Mouse (Mus musculus): Measurements from ENCODE around the gene Hs2st1.

Gene Hs2st1

GRCm38 (mm10) chr3:144589189-144589890 lies 19.4 kb upstream of the Hs2st1 start:
- in situ Hi-C loops (cut with MboI, MseI), result no loop called here

GRCm38 (mm10) chr3:144586731-144587130 lies 16.8 kb upstream of the Hs2st1 start:
- in situ Hi-C loops (cut with MboI, MseI), result no loop called here

GRCm38 (mm10) chr3:144584789-144585553 lies 15.0 kb upstream of the Hs2st1 start:
- in situ Hi-C loops (cut with MboI, MseI), result no loop called here

DNA sequence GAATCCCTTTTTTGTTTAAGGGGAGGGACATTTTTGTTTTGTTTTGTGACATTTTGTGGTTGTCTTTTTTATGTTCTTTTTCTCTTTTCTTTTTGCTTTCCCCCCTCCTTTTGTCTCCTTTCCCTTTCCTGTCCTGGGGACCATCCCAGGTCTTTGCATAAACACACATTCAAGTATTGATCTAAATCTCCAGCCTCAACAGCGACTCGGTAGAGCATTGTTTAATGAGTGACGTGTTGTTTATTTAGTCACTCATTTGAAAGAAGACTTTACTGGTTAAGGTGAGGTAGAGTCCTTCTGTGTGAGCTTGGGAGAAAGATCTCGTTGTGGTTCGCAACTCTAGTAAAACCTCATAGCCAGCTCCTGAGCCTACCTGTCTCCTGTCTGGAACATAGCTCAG lies 13.8 kb upstream of the Hs2st1 start:
- in situ Hi-C loops (cut with MboI, MseI), result no loop called here

DNA sequence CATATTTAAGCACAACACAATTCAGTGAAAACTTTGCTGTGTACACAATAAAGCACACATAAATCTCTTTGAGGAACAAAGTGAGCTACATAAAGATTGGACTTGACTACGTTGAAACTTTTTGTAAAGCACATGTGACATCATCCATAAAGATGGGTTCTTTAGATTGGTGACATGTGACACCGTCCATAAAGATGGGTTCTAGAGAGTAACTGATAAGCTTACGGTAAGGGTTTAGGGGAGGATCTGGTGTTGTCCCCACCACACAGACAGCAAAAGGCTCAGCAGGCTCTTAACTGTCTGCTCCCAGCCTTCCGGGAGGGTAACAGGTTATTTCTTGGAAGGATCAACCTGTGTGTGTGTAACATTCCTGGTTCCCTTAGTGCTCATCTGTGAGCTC lies 12.3 kb upstream of the Hs2st1 start:
- in situ Hi-C loops (cut with MboI, MseI), result no loop called here

GRCm38 (mm10) chr3:144581842-144582241 lies 11.9 kb upstream of the Hs2st1 start:
- in situ Hi-C loops (cut with MboI, MseI), result no loop called here

DNA sequence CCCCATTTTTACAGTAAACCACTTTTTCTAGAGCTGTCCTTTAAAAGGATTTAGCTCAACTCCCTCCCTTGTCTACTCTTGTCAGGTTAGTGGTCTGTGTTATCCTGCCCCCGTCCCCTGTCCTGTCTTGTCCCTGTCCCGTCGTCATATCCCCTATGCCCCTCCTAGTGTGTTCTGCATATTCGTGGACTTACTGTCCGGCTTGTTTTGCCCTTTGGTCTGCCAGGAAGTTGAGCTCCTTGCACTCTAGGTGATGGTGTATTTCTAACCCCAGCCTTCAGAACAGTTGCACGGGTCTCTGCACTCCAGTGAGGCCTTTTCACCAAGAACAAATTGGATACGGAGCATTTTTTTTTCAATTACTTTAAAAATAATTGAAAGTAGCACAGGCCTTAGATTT lies 10.3 kb upstream of the Hs2st1 start:
- in situ Hi-C loops (cut with MboI, MseI), result no loop called here

GRCm38 (mm10) chr3:144579796-144580195 lies 9.8 kb upstream of the Hs2st1 start:
- in situ Hi-C loops (cut with MboI, MseI), result loop anchor here in 1 of 2 experiments (10.0 kb wide), 1 partner anchor 1345 kb away; the partner anchor contains the start of gene Bcl10

GRCm38 (mm10) chr3:144578921-144579320 lies 8.9 kb upstream of the Hs2st1 start:
- in situ Hi-C loops (cut with MboI, MseI), result loop anchor here in 1 of 2 experiments (10.0 kb wide), 1 partner anchor 1346 kb away; the partner anchor contains the start of gene Bcl10

DNA sequence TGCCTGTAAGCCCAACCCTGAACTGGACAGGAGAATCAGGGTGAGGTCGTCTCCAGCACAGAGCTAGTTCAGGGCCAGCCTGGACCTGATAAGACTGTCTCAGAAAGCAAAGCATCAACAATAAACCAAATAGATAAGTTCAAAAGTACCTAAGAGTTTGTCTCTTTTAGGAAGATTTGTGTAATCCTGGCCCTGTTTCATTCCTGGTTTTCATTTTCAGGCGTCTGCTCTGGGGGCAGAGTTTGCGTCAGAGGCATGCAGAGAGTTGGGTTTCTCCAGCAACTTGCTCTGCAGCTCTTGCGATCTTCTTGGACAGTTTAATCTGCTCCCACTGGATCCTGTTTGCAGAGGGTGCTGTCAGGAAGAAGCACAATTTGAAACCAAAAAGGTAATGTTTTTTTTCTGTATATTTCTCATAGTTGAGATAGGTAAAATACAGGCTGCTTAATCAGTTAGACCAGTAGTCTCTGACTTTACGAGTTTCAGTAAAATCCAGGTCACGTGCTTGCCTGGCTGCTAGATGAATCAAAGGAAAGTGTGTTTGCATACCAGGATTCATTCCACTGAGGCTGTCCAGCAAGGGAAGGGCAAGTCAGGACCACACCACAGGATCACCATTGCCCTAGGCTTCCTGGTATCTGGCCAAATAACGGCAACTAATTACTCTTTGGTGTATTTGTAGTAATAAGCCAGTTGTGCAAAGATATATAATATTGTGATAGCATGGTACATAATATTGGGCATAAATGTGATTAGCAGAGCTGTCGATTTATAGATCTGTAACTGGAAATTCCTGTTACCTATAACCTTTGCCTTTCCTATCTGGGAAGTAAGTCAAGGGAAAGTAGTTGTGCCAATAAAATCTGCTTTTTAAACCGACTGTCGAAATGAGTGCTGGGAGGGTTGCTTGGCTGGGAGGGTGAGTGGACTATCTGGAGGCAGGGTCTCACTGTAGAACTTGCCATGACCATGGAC lies 7.7 kb upstream of the Hs2st1 start:
- in situ Hi-C loops (cut with MboI, MseI), result loop anchor here in 1 of 2 experiments (10.0 kb wide), 1 partner anchor 1347 kb away; the partner anchor contains the start of gene Bcl10

GRCm38 (mm10) chr3:144574256-144574655 lies 4.3 kb upstream of the Hs2st1 start:
- in situ Hi-C loops (cut with MboI, MseI), result loop anchor here (10.0 to 25.0 kb wide), 4 partner anchors 1038 to 1938 kb away; partner anchors contain the start of genes Bcl10 (in 1 of the 2), Pkn2 (in 1 of the 2) and Rpf1 (in 1 of the 2)

GRCm38 (mm10) chr3:144570816-144571487 lies 971 bp upstream of the Hs2st1 start:
- in situ Hi-C loops (cut with MboI, MseI), result loop anchor here (10.0 to 25.0 kb wide), 4 partner anchors 1041 to 1941 kb away; partner anchors contain the start of genes Bcl10 (in 1 of the 2), Pkn2 (in 1 of the 2) and Rpf1 (in 1 of the 2)

DNA sequence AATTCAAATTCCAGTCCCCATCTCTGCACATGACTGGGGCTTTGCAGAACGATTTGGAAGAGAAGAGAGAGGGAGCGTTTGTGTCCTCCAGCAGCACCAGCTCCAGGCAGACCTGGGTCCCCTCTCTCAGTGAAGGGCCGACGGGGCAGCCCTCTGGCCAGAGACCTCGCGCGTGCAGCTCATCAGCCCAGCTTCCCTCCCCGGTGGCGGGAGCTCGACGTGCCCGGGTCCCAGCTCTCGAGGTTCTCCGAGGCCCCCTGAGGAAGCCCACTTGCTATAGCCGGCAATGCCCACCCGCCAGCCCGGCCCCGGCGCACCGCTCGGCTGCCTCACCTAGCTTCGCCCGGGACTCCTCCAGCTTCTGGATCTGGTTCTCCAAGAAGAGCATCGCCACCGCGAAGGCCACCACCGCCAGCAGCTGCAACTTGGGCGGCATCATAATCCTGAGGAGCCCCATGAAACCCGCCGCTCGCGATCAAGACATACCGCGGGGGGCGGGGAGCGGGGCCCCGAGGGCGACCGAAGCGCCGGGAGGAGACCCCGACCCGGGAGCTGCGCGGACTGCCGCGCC lies 495 bp downstream of the Hs2st1 start:
- in situ Hi-C loops (cut with MboI, MseI), result loop anchor here (5.0 to 25.0 kb wide), 4 partner anchors 38 to 1943 kb away; partner anchors contain the start of genes Pkn2 (in 1 of the 2) and Rpf1 (in 1 of the 2)

- in situ Hi-C loops (cut with MboI, MseI), result loop anchor here (5.0 to 25.0 kb wide), 4 partner anchors 38 to 1943 kb away; partner anchors contain the start of genes Pkn2 (in 1 of the 2) and Rpf1 (in 1 of the 2)
Measured at GRCm38 (mm10) chr3:144568861-144569361, 1.1 kb downstream of the Hs2st1 start.

DNA sequence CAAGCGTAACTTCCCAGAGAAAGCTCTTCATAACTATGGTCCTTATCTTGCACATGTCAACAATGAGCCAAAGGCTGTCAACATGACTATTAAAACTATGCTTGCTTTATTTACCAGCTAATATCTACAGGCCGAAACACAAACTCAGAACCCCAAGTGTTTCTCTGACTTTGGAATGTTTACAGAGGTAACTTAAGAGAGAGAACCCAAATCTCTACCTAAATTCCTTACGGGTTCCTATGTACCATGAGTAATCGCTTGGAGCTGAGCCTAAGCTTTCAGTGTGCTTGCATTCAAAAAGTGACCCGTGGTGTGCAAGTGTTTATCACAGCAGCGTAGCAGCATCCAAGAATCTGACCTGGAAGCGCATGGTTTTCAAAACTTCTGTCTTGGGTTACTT lies 4.8 kb downstream of the Hs2st1 start:
- in situ Hi-C loops (cut with MboI, MseI), result loop anchor here (5.0 to 25.0 kb wide), 4 partner anchors 42 to 1947 kb away; partner anchors contain the start of genes Pkn2 (in 1 of the 2) and Rpf1 (in 1 of the 2)

DNA sequence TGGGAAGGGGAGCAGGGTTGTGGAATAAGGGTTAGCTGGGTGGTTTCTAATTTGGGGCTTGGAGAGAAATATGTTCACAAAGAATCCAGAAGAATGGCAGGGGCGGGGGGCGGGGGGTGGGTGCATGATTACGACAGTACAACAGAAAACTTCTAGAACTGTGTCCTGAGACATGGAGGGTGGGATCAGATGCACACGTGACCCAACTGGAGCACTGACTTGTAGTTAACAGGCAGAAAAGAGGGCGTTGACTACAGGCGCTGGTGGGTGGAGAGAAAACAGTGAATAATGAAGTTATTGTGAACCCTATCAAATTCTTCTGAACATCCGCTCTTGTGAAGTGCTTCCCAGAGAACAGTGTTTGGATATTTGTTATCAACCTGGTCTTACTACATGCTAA lies 6.1 kb downstream of the Hs2st1 start:
- in situ Hi-C loops (cut with MboI, MseI), result loop anchor here in 1 of 2 experiments (25.0 kb wide), 3 partner anchors 1048 to 1948 kb away; partner anchors contain the start of genes Pkn2 and Rpf1

GRCm38 (mm10) chr3:144561511-144562250 lies 8.3 kb downstream of the Hs2st1 start:
- in situ Hi-C loops (cut with MboI, MseI), result loop anchor here in 1 of 2 experiments (25.0 kb wide), 3 partner anchors 1051 to 1951 kb away; partner anchors contain the start of genes Pkn2 and Rpf1

- in situ Hi-C loops (cut with MboI, MseI), result loop anchor here in 1 of 2 experiments (5.0 to 25.0 kb wide), 4 partner anchors 71 to 1954 kb away; partner anchors contain the start of genes Pkn2 and Rpf1
Measured at GRCm38 (mm10) chr3:144558274-144558673, 11.7 kb downstream of the Hs2st1 start.
